Mouse (Mus musculus): ENCODE measurements around the gene 5730596B20Rik. TPM values are rescaled to one million over a fixed set of nuclear protein-coding genes. Genes with fewer than 3 reads are reported as not detected.

Gene 5730596B20Rik
- polyA plus RNA-seq, 1 experiment from 2014 or later = 0.35 TPM

- Histone ChIP-seq H3K9ac (no peak overlapping the region), H3K4me2 (replicated peaks) (no peak overlapping the region), H3K4me3 (no peak overlapping the region), H3K4me1 (peaks cover 9% of the 10 kb centered on the region; the same call in 1 of the 2 replicates), H3K36me3 (no peaks in the 10 kb centered on the region), H3K27ac (no peak overlapping the region), H3K9me3 (no peaks in the 10 kb centered on the region), H3K27me3 (peaks cover 98% of the 10 kb centered on the region)
- ATAC-seq (ENCODE audit: insufficient number of reproducible peaks, insufficient read depth, low FRiP score, low TSS enrichment) = no peak
- WGBS = 5% methylated on average over 8 of the region's 8 CpGs
Measured at GRCm38 (mm10) chr6:52189909-52190308, 12.6 kb downstream of the 5730596B20Rik start.

- Histone ChIP-seq H3K4me1 (peaks cover 9% of the 10 kb centered on the region; the same call in 1 of the 2 replicates), H3K4me3 (no peak overlapping the region), H3K27ac (no peak overlapping the region), H3K9ac (no peak overlapping the region), H3K27me3 (peaks cover 97% of the 10 kb centered on the region), H3K36me3 (no peaks in the 10 kb centered on the region), H3K9me3 (no peaks in the 10 kb centered on the region), H3K4me2 (replicated peaks) (no peak overlapping the region)
- under 1% methylated on average over 23 of the region's 23 CpGs for WGBS
- ATAC-seq (ENCODE audit: insufficient number of reproducible peaks, insufficient read depth, low FRiP score, low TSS enrichment) = no peak
Measured at GRCm38 (mm10) chr6:52190410-52190809, 13.1 kb downstream of the 5730596B20Rik start.

GRCm38 (mm10) chr6:52190906-52191810, 13.9 kb downstream of the 5730596B20Rik start, which contains the start of gene Hoxa4:
Hoxa4 (minus strand) TSS chr6:52191753.
- 2% methylated on average over 76 of the region's 102 CpGs for WGBS
- peak within 1 kb of the TSS; percentile 37 for H3K4me3 ChIP-seq
- no peak for ATAC-seq (ENCODE audit: insufficient number of reproducible peaks, insufficient read depth, low FRiP score, low TSS enrichment)
- no peaks in the 10 kb centered on the region for H3K36me3 ChIP-seq
- no peak within 1 kb of the TSS for H3K9ac ChIP-seq
- peaks cover 96% of the 10 kb centered on the region for H3K27me3 ChIP-seq
- H3K9me3 ChIP-seq = no peaks in the 10 kb centered on the region
- peaks cover 9% of the 10 kb centered on the region; the same call in 1 of the 2 replicates for H3K4me1 ChIP-seq
- H3K27ac ChIP-seq = peak within 1 kb of the TSS; percentile 6; the same call in 1 of the 2 replicates
- H3K4me2 ChIP-seq (replicated peaks) = peak within 1 kb of the TSS; percentile 63

- Histone ChIP-seq H3K4me1 (peaks cover 9% of the 10 kb centered on the region; the same call in 1 of the 2 replicates), H3K27ac (no peak overlapping the region), H3K9me3 (no peaks in the 10 kb centered on the region), H3K36me3 (no peaks in the 10 kb centered on the region), H3K4me3 (peak overlapping the region; percentile 37), H3K27me3 (peaks cover 96% of the 10 kb centered on the region), H3K9ac (no peak overlapping the region), H3K4me2 (replicated peaks) (peak overlapping the region; percentile 63)
- no peak for ATAC-seq (ENCODE audit: insufficient number of reproducible peaks, insufficient read depth, low FRiP score, low TSS enrichment)
- WGBS = 1% methylated on average over 40 of the region's 55 CpGs
Measured at GRCm38 (mm10) chr6:52191860-52192550, 14.7 kb downstream of the 5730596B20Rik start.

- no peaks in the 10 kb centered on the region for H3K36me3 ChIP-seq
- no peak overlapping the region for H3K9ac ChIP-seq
- peaks cover 9% of the 10 kb centered on the region; the same call in 1 of the 2 replicates for H3K4me1 ChIP-seq
- no peaks in the 10 kb centered on the region for H3K9me3 ChIP-seq
- no peak overlapping the region for H3K27ac ChIP-seq
- H3K4me2 ChIP-seq (replicated peaks) = no peak overlapping the region
- H3K27me3 ChIP-seq = peaks cover 95% of the 10 kb centered on the region
- H3K4me3 ChIP-seq = no peak overlapping the region
- 2% methylated on average over 10 of the region's 10 CpGs for WGBS
- ATAC-seq (ENCODE audit: insufficient number of reproducible peaks, insufficient read depth, low FRiP score, low TSS enrichment) = no peak
Measured at GRCm38 (mm10) chr6:52194690-52195089, 17.4 kb downstream of the 5730596B20Rik start.

GRCm38 (mm10) chr6:52196811-52197210, 19.5 kb downstream of the 5730596B20Rik start:
- Histone ChIP-seq H3K9ac (no peak overlapping the region), H3K27ac (no peak overlapping the region), H3K9me3 (no peaks in the 10 kb centered on the region), H3K27me3 (peaks cover 92% of the 10 kb centered on the region), H3K4me1 (peaks cover 4% of the 10 kb centered on the region; the same call in 1 of the 2 replicates), H3K36me3 (no peaks in the 10 kb centered on the region), H3K4me3 (no peak overlapping the region), H3K4me2 (replicated peaks) (no peak overlapping the region)
- ATAC-seq (ENCODE audit: insufficient number of reproducible peaks, insufficient read depth, low FRiP score, low TSS enrichment) = no peak
- WGBS = 2% methylated on average over 9 of the region's 9 CpGs

- no peak overlapping the region for H3K4me3 ChIP-seq
- no peak overlapping the region for H3K4me2 ChIP-seq (replicated peaks)
- no peaks in the 10 kb centered on the region for H3K4me1 ChIP-seq
- no peak overlapping the region for H3K9ac ChIP-seq
- WGBS = 1% methylated on average over 10 of the region's 10 CpGs
- ATAC-seq (ENCODE audit: insufficient number of reproducible peaks, insufficient read depth, low FRiP score, low TSS enrichment) = no peak
- no peaks in the 10 kb centered on the region for H3K36me3 ChIP-seq
- peaks cover 88% of the 10 kb centered on the region for H3K27me3 ChIP-seq
- H3K9me3 ChIP-seq = no peaks in the 10 kb centered on the region
- H3K27ac ChIP-seq = no peak overlapping the region
Measured at GRCm38 (mm10) chr6:52197271-52197670, 20.0 kb downstream of the 5730596B20Rik start.

GRCm38 (mm10) chr6:52200073-52200750, 22.9 kb downstream of the 5730596B20Rik start:
- no peak for ATAC-seq (ENCODE audit: insufficient number of reproducible peaks, insufficient read depth, low FRiP score, low TSS enrichment)
- Histone ChIP-seq H3K27me3 (peaks cover 91% of the 10 kb centered on the region), H3K36me3 (no peaks in the 10 kb centered on the region), H3K9ac (no peak overlapping the region), H3K27ac (no peak overlapping the region), H3K4me3 (no peak overlapping the region), H3K4me2 (replicated peaks) (no peak overlapping the region), H3K9me3 (no peaks in the 10 kb centered on the region), H3K4me1 (0 out of 2 replicates have a peak, but pooled peaks cover 9% of the 10 kb centered on the region)
- 2% methylated on average over 30 of the region's 30 CpGs for WGBS

- 6% methylated on average over 10 of the region's 10 CpGs for WGBS
- ATAC-seq (ENCODE audit: insufficient number of reproducible peaks, insufficient read depth, low FRiP score, low TSS enrichment) = no peak
Measured at GRCm38 (mm10) chr6:52200751-52201250, 23.5 kb downstream of the 5730596B20Rik start.

GRCm38 (mm10) chr6:52201269-52201668, 24.0 kb downstream of the 5730596B20Rik start:
- H3K4me1 ChIP-seq = 0 out of 2 replicates have a peak, but pooled peaks cover 9% of the 10 kb centered on the region
- H3K36me3 ChIP-seq = no peaks in the 10 kb centered on the region
- no peak overlapping the region for H3K4me3 ChIP-seq
- peaks cover 92% of the 10 kb centered on the region for H3K27me3 ChIP-seq
- no peak overlapping the region for H3K4me2 ChIP-seq (replicated peaks)
- H3K27ac ChIP-seq = no peak overlapping the region
- no peak overlapping the region for H3K9ac ChIP-seq
- WGBS = 13% methylated on average over 1 of the region's 1 CpGs
- no peak for ATAC-seq (ENCODE audit: insufficient number of reproducible peaks, insufficient read depth, low FRiP score, low TSS enrichment)
- H3K9me3 ChIP-seq = no peaks in the 10 kb centered on the region

More at GRCm38 (mm10) chr6:52200751-52201250, 23.5 kb downstream of the 5730596B20Rik start:
- 0 out of 2 replicates have a peak, but pooled peaks cover 9% of the 10 kb centered on the region for H3K4me1 ChIP-seq
- H3K27me3 ChIP-seq = peaks cover 92% of the 10 kb centered on the region
- H3K27ac ChIP-seq = no peak overlapping the region
- H3K9ac ChIP-seq = no peak overlapping the region
- H3K36me3 ChIP-seq = no peaks in the 10 kb centered on the region
- H3K9me3 ChIP-seq = no peaks in the 10 kb centered on the region
- no peak overlapping the region for H3K4me2 ChIP-seq (replicated peaks)
- H3K4me3 ChIP-seq = no peak overlapping the region
